Mouse (Mus musculus) liver, embryonic 14.5 days (tissue): ENCODE results near the gene E2f4.
A peak's percentile ranks its signal among the peaks of the same experiment; 100 is the strongest.

Experiments
- CTCF ChIP-seq: IDR thresholded peaks from 2 replicates; pipeline ENCODE4 v1.5.1; 2016; ENCODE audit warnings: antibody characterized with exemption, low read depth, control low read depth
- EP300 ChIP-seq: IDR thresholded peaks from 2 replicates; pipeline ENCODE4 v1.6.1; 2016; ENCODE audit warnings: antibody characterized with exemption, low read depth

GRCm38 (mm10) chr8:105289805-105290460 lies 7.5 kb upstream of the E2f4 start, which contains the start of gene 4931428F04Rik:
- TF ChIP-seq CTCF (peak; percentile 77), EP300 (no peak)
